10 mouse cellular contexts compared by ENCODE assay signal in the genomic region with DNA sequence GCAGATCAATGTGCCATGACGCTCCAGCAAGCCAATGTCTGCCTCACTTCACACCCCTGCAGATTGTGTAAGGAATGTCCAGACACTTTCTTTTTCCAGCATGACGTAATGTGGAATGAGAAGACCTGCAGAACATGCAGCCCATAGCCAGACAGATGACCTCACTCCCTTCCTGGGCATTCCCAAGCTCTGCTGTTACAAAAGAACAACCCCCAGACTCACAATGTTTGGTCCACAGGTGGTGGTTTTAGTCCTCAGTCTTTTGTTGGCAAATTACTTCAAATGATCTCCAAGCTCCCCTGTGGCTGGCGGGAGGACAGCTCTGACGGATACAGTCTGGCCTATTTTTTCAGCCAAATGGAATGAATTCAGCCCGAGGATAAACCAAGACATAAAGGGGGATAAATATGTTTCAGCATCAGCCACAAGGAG.
DNase-seq lines count a peak whose midpoint lies in the region; ATAC-seq and TF ChIP-seq lines count a peak whose summit lies in the region.
"Had no signal": no experiment of that assay in that cellular context is flagged by ENCODE, and none has a peak within 500 bp of the region (broad histone marks: within the 10 kb centered on the region; RNA-seq: fewer than 3 reads in every experiment).

No protein-coding gene starts in this region.

- H3K4me3 ChIP-seq in forebrain, embryonic 13.5 days: no peak overlapping the region
- H3K4me3 ChIP-seq in forebrain, embryonic 12.5 days (replicated peaks): no peak overlapping the region
- no peak overlapping the region for H3K4me3 ChIP-seq in lung, embryonic 15.5 days
- no peak overlapping the region for H3K4me3 ChIP-seq in lung, adult 2 months (replicated peaks; ENCODE audit: extremely low read depth, low read depth, low read length)
- no peak overlapping the region for H3K4me3 ChIP-seq in forebrain, postnatal 0 days (ENCODE audit: low read depth, low read length)

- no peaks in the 10 kb centered on the region for H3K9me3 ChIP-seq in forebrain, embryonic 13.5 days (replicated peaks)
- H3K9me3 ChIP-seq in forebrain, embryonic 12.5 days: no peaks in the 10 kb centered on the region
- H3K9me3 ChIP-seq in lung, embryonic 15.5 days: no peaks in the 10 kb centered on the region
- no peaks in the 10 kb centered on the region for H3K9me3 ChIP-seq in forebrain, postnatal 0 days (ENCODE audit: low read length)

- H3K36me3 ChIP-seq in forebrain, embryonic 13.5 days (ENCODE audit: poor library complexity, severe bottlenecking): no peaks in the 10 kb centered on the region
- H3K36me3 ChIP-seq in forebrain, embryonic 12.5 days (replicated peaks): no peaks in the 10 kb centered on the region
- no peaks in the 10 kb centered on the region for H3K36me3 ChIP-seq in lung, embryonic 15.5 days
- no peaks in the 10 kb centered on the region for H3K36me3 ChIP-seq in forebrain, postnatal 0 days (ENCODE audit: insufficient read depth)

- H3K27me3 ChIP-seq in forebrain, embryonic 13.5 days: no peaks in the 10 kb centered on the region
- no peaks in the 10 kb centered on the region for H3K27me3 ChIP-seq in forebrain, embryonic 12.5 days
- H3K27me3 ChIP-seq in lung, embryonic 15.5 days: no peaks in the 10 kb centered on the region
- H3K27me3 ChIP-seq in forebrain, postnatal 0 days (ENCODE audit: insufficient read depth, low read length): no peaks in the 10 kb centered on the region

- TF ChIP-seq POLR2A in lung, adult 2 months (IDR thresholded peaks at IDR 0.05; ENCODE audit: borderline replicate concordance, extremely low read depth, low read depth, low read length): no peak

- ATAC-seq in forebrain, embryonic 13.5 days: peak; percentile 73
- ATAC-seq in forebrain, embryonic 12.5 days (ENCODE audit: low FRiP score): no peak
- ATAC-seq in lung, embryonic 15.5 days (ENCODE audit: borderline replicate concordance, extremely low read depth, low FRiP score, low TSS enrichment): peak; percentile 52; the same call in 1 of the 2 replicates
- ATAC-seq in forebrain, postnatal 0 days: peak; percentile 86

- H3K4me1 ChIP-seq in forebrain, embryonic 13.5 days: 0 out of 2 replicates have a peak, but pooled peaks cover 10% of the 10 kb centered on the region
- H3K4me1 ChIP-seq in forebrain, embryonic 12.5 days: peaks cover 5% of the 10 kb centered on the region; the same call in 1 of the 2 replicates
- no peaks in the 10 kb centered on the region; the same call in 1 of the 2 replicates for H3K4me1 ChIP-seq in lung, embryonic 15.5 days
- no peaks in the 10 kb centered on the region for H3K4me1 ChIP-seq in lung, adult 2 months (ENCODE audit: control insufficient read depth, insufficient read depth, low read length)
- no peaks in the 10 kb centered on the region for H3K4me1 ChIP-seq in forebrain, postnatal 0 days (ENCODE audit: insufficient read depth)

- no peak overlapping the region for H3K27ac ChIP-seq in forebrain, embryonic 13.5 days
- no peak overlapping the region for H3K27ac ChIP-seq in forebrain, embryonic 12.5 days
- no peak overlapping the region for H3K27ac ChIP-seq in lung, embryonic 15.5 days
- H3K27ac ChIP-seq in forebrain, postnatal 0 days (ENCODE audit: low read depth, low read length): no peak overlapping the region

- WGBS in forebrain, embryonic 13.5 days: 24% methylated on average over 5 of the region's 5 CpGs
- WGBS in forebrain, embryonic 12.5 days: 42% methylated on average over 5 of the region's 5 CpGs
- WGBS in lung, embryonic 15.5 days: 60% methylated on average over 5 of the region's 5 CpGs
- 62% methylated on average over 5 of the region's 5 CpGs for WGBS in lung, adult 2 months
- WGBS in forebrain, postnatal 0 days: 22% methylated on average over 5 of the region's 5 CpGs

- no peak overlapping the region for H3K9ac ChIP-seq in forebrain, embryonic 13.5 days
- no peak overlapping the region for H3K9ac ChIP-seq in forebrain, embryonic 12.5 days
- H3K9ac ChIP-seq in lung, embryonic 15.5 days: no peak overlapping the region
- no peak overlapping the region for H3K9ac ChIP-seq in forebrain, postnatal 0 days

- no peak overlapping the region for H3K4me2 ChIP-seq in forebrain, embryonic 13.5 days
- H3K4me2 ChIP-seq in forebrain, embryonic 12.5 days: no peak overlapping the region
- H3K4me2 ChIP-seq in lung, embryonic 15.5 days: no peak overlapping the region
- H3K4me2 ChIP-seq in forebrain, postnatal 0 days (ENCODE audit: low read depth): no peak overlapping the region
- H3K4me2 ChIP-seq: midbrain, embryonic 11.5 days had no signal

- DNase-seq in lung, adult 2 months: no peak
- peak; percentile 82 for DNase-seq in forebrain, postnatal 0 days
- peak; percentile 16 for DNase-seq in mesoderm, embryonic 11.5 days (ENCODE audit: low read depth, low spot score)
- DNase-seq in gastrocnemius, postnatal 25 days: no peak
- DNase-seq in embryo, embryonic 10 days (ENCODE audit: low spot score): no peak
- DNase-seq: gastrocnemius, postnatal 10 days had no signal

- no peak for TF ChIP-seq CTCF in lung, adult 2 months (IDR thresholded peaks at IDR 0.05; ENCODE audit: insufficient read depth, low read length)
- peak; percentile 22 for TF ChIP-seq CTCF in forebrain, postnatal 0 days (IDR thresholded peaks at IDR 0.05; ENCODE audit: low read depth)

Comparison
In these comparisons a context has a peak if more than half of its experiments do, and no peak if none do; other contexts are left out.
1. DNase-seq: peak in forebrain, postnatal 0 days (single experiment) and mesoderm, embryonic 11.5 days (single experiment); none in lung, adult 2 months (single experiment), gastrocnemius, postnatal 25 days (single experiment) and embryo, embryonic 10 days (single experiment).